Mouse (Mus musculus) ES-Bruce4 (cell line): ENCODE data around the gene Tgm3.

Experiments
- CTCF ChIP-seq: IDR thresholded peaks from one replicate; pipeline ENCODE4 v1.8.1; 2011; ENCODE audit warnings: low read depth, low read length
- POLR2A ChIP-seq: IDR thresholded peaks from one replicate; pipeline ENCODE4 v1.8.1; 2011; ENCODE audit warnings: low read length; ENCODE audit not compliant: insufficient read depth

- TF ChIP-seq POLR2A (no peak), CTCF (no peak)
These were observed 24.7 kb downstream of the Tgm3 start for GRCm38 (mm10) chr2:130036846-130037245.
